ENCODE assay signal across 11 mouse cellular contexts in genomic region chr2:32170010-32170409, GRCm38 (mm10). TPM values are rescaled to one million over a fixed set of nuclear protein-coding genes. Genes with fewer than 3 reads are reported as not detected.
DNase-seq lines count a peak whose midpoint lies in the region; ATAC-seq and TF ChIP-seq lines count a peak whose summit lies in the region.
"Had no signal": no experiment of that assay in that cellular context is flagged by ENCODE, and none has a peak within 500 bp of the region (broad histone marks: within the 10 kb centered on the region; RNA-seq: fewer than 3 reads in every experiment).

No protein-coding gene starts in this region.

- intact Hi-C loops in heart, adult 2 months (cut with DNase I) = no loop called here
- intact Hi-C loops in heart, postnatal 25 days (cut with DNase I) = no loop called here

- no peaks in the 10 kb centered on the region; the same call in 1 of the 2 replicates for H3K36me3 ChIP-seq in heart, adult 2 months (ENCODE audit: control insufficient read depth, insufficient read depth, low read length)
- peaks cover 4% of the 10 kb centered on the region; the same call in 1 of the 2 replicates for H3K36me3 ChIP-seq in midbrain, embryonic 10.5 days
- H3K36me3 ChIP-seq in midbrain, postnatal 0 days (ENCODE audit: insufficient read depth, low read length) = no peaks in the 10 kb centered on the region
- H3K36me3 ChIP-seq in midbrain, embryonic 12.5 days = no peaks in the 10 kb centered on the region

- H3K4me1 ChIP-seq in heart, adult 2 months (ENCODE audit: control insufficient read depth, insufficient read depth, low read length) = peaks cover 42% of the 10 kb centered on the region
- peaks cover 88% of the 10 kb centered on the region for H3K4me1 ChIP-seq in midbrain, embryonic 10.5 days
- peaks cover 25% of the 10 kb centered on the region for H3K4me1 ChIP-seq in midbrain, postnatal 0 days (ENCODE audit: insufficient read depth, low read length)
- H3K4me1 ChIP-seq in midbrain, embryonic 12.5 days = peaks cover 77% of the 10 kb centered on the region

- H3K9ac ChIP-seq in heart, adult 2 months (ENCODE audit: low read depth, low read length) = no peak overlapping the region
- no peak overlapping the region for H3K9ac ChIP-seq in midbrain, postnatal 0 days (replicated peaks; ENCODE audit: low read length, poor library complexity, severe bottlenecking)
- H3K9ac ChIP-seq in midbrain, embryonic 12.5 days (replicated peaks) = no peak overlapping the region

- DNase-seq in heart, adult 2 months = no peak
- no peak for DNase-seq in heart, postnatal 25 days (ENCODE audit: low spot score)
- no peak for DNase-seq in midbrain, embryonic 10.5 days (ENCODE audit: low spot score)
- no peak for DNase-seq in midbrain, postnatal 0 days (ENCODE audit: low spot score)
- no peak for DNase-seq in ovary, postnatal 14 days (ENCODE audit: low spot score)
- DNase-seq in layer of hippocampus, adult 9-11 months = no peak
- DNase-seq in frontal cortex, postnatal 25 days (ENCODE audit: low spot score in 2 of 2) = no peak
- DNase-seq: adrenal gland, postnatal 36 days; cerebellum, adult 8-10 months; kidney, postnatal 10 days had no signal

- no peak overlapping the region for H3K4me3 ChIP-seq in heart, adult 2 months
- H3K4me3 ChIP-seq in midbrain, embryonic 10.5 days = 0 out of 2 replicates have a peak overlapping the region, but pooled peaks have one; percentile 11
- H3K4me3 ChIP-seq in midbrain, postnatal 0 days (ENCODE audit: low read depth, low read length) = no peak overlapping the region
- H3K4me3 ChIP-seq in midbrain, embryonic 12.5 days = no peak overlapping the region

- TF ChIP-seq EP300 in heart, adult 2 months (IDR thresholded peaks at IDR 0.05; ENCODE audit: insufficient read depth, low read depth, low read length) = no peak

- TF ChIP-seq POLR2A in heart, adult 2 months (IDR thresholded peaks at IDR 0.05; ENCODE audit: insufficient read depth, low read depth, low read length) = no peak

- peak overlapping the region; percentile 20; the same call in 1 of the 2 replicates for H3K27ac ChIP-seq in heart, adult 2 months
- H3K27ac ChIP-seq in midbrain, embryonic 10.5 days (replicated peaks) = peak overlapping the region; percentile 68
- no peak overlapping the region for H3K27ac ChIP-seq in midbrain, postnatal 0 days (ENCODE audit: low read depth, low read length)
- H3K27ac ChIP-seq in midbrain, embryonic 12.5 days (replicated peaks) = peak overlapping the region; percentile 47

- no peak overlapping the region for H3K4me2 ChIP-seq in midbrain, postnatal 0 days (ENCODE audit: low read depth, low read length, poor library complexity, severe bottlenecking)
- no peak overlapping the region for H3K4me2 ChIP-seq in midbrain, embryonic 12.5 days (replicated peaks)

- ATAC-seq in midbrain, postnatal 0 days (ENCODE audit: low FRiP score) = no peak
- no peak for ATAC-seq in midbrain, embryonic 12.5 days (ENCODE audit: low FRiP score, low read depth)

- WGBS in heart, adult 2 months = 56% methylated on average over 8 of the region's 8 CpGs
- 62% methylated on average over 8 of the region's 8 CpGs for WGBS in midbrain, embryonic 10.5 days
- WGBS in midbrain, postnatal 0 days = 46% methylated on average over 8 of the region's 8 CpGs
- WGBS in midbrain, embryonic 12.5 days = 51% methylated on average over 8 of the region's 8 CpGs

- TF ChIP-seq CTCF in heart, adult 2 months (IDR thresholded peaks at IDR 0.05) = no peak
- TF ChIP-seq CTCF in midbrain, postnatal 0 days (IDR thresholded peaks at IDR 0.05) = no peak

- H3K9me3 ChIP-seq in midbrain, embryonic 10.5 days (replicated peaks) = no peaks in the 10 kb centered on the region
- H3K9me3 ChIP-seq in midbrain, postnatal 0 days (ENCODE audit: low read length) = no peaks in the 10 kb centered on the region
- H3K9me3 ChIP-seq in midbrain, embryonic 12.5 days = no peaks in the 10 kb centered on the region

- H3K79me2 ChIP-seq in heart, adult 2 months (replicated peaks; ENCODE audit: control insufficient read depth, insufficient read depth, low read length) = peaks cover 10% of the 10 kb centered on the region

- no peaks in the 10 kb centered on the region for H3K27me3 ChIP-seq in heart, adult 2 months (ENCODE audit: control insufficient read depth, insufficient read depth, low read length)
- no peaks in the 10 kb centered on the region for H3K27me3 ChIP-seq in midbrain, embryonic 10.5 days (ENCODE audit: low read depth, poor library complexity, severe bottlenecking)
- no peaks in the 10 kb centered on the region for H3K27me3 ChIP-seq in midbrain, postnatal 0 days (ENCODE audit: insufficient read depth, low read length)
- no peaks in the 10 kb centered on the region for H3K27me3 ChIP-seq in midbrain, embryonic 12.5 days

RNA-seq across cellular contexts. Expression of gene Prrc2b, which starts 19.1 kb away (rescaled TPM):
- 10 to 100 TPM; 78.3 to 82.6 TPM for total RNA-seq in heart, adult 2 months (2021)
- 39.3 and 46.9 TPM in 2 replicates for polyA plus RNA-seq in heart, adult 2 months (2012; rRNA removed)
- total RNA-seq in heart, postnatal 25 days (2021) = 10 to 100 TPM; 79.0 to 89.8 TPM
- polyA plus RNA-seq in midbrain, embryonic 10.5 days (2016; fragmentation: Nextera tagmentation; extraction: Ambion mirVana) = 41.5 and 57.6 TPM in 2 replicates
- total RNA-seq in midbrain, postnatal 0 days (2014; rRNA removed) = 164 and 215 TPM in 2 replicates
- 51.5 and 65.9 TPM in 2 replicates for polyA plus RNA-seq in midbrain, postnatal 0 days (2015; fragmentation: Nextera tagmentation; extraction: Ambion mirVana)
- 99.1 and 121 TPM in 2 replicates for polyA plus RNA-seq in midbrain, embryonic 12.5 days (2016; fragmentation: Nextera tagmentation; extraction: Ambion mirVana)
